Comparison of ENCODE assay signal across 14 mouse cellular contexts in genomic region chr4:65272295-65272694, GRCm38 (mm10).
A peak's percentile ranks its signal among the peaks of the same experiment; 100 is the strongest.
DNase-seq lines count a peak whose midpoint lies in the region; ATAC-seq and TF ChIP-seq lines count a peak whose summit lies in the region.
"Had no signal": no experiment of that assay in that cellular context is flagged by ENCODE, and none has a peak within 500 bp of the region (broad histone marks: within the 10 kb centered on the region; RNA-seq: fewer than 3 reads in every experiment).

No protein-coding gene starts in this region.

- H3K36me3 ChIP-seq in forebrain, embryonic 14.5 days (ENCODE audit: control insufficient read depth, insufficient read depth, low read length) = no peaks in the 10 kb centered on the region
- H3K36me3 ChIP-seq in forebrain, embryonic 15.5 days = no peaks in the 10 kb centered on the region
- H3K36me3 ChIP-seq: hindbrain, embryonic 13.5 days; limb, embryonic 12.5 days had no signal

- H3K4me3 ChIP-seq in forebrain, embryonic 14.5 days (ENCODE audit: low read depth, low read length) = no peak overlapping the region
- no peak overlapping the region for H3K4me3 ChIP-seq in forebrain, embryonic 15.5 days
- no peak overlapping the region for H3K4me3 ChIP-seq in layer of hippocampus, adult 2 months
- H3K4me3 ChIP-seq: hindbrain, embryonic 13.5 days; limb, embryonic 12.5 days; midbrain, embryonic 10.5 days had no signal

- H3K9ac ChIP-seq in forebrain, embryonic 14.5 days (ENCODE audit: low read length) = no peak overlapping the region
- H3K9ac ChIP-seq in forebrain, embryonic 15.5 days (replicated peaks) = no peak overlapping the region
- H3K9ac ChIP-seq: hindbrain, embryonic 13.5 days; limb, embryonic 12.5 days had no signal

- no peaks in the 10 kb centered on the region for H3K9me3 ChIP-seq in forebrain, embryonic 14.5 days (replicated peaks; ENCODE audit: control insufficient read depth, low read length)
- H3K9me3 ChIP-seq in forebrain, embryonic 15.5 days = no peaks in the 10 kb centered on the region
- H3K9me3 ChIP-seq: hindbrain, embryonic 13.5 days; limb, embryonic 12.5 days; midbrain, embryonic 10.5 days had no signal

- H3K27me3 ChIP-seq in forebrain, embryonic 14.5 days (replicated peaks; ENCODE audit: control insufficient read depth, insufficient read depth, low read length) = no peaks in the 10 kb centered on the region
- H3K27me3 ChIP-seq in forebrain, embryonic 15.5 days = no peaks in the 10 kb centered on the region
- H3K27me3 ChIP-seq: hindbrain, embryonic 13.5 days; limb, embryonic 12.5 days had no signal

- WGBS in forebrain, embryonic 14.5 days = 17% methylated on average over 4 of the region's 4 CpGs
- WGBS in forebrain, embryonic 15.5 days = 18% methylated on average over 4 of the region's 4 CpGs

- H3K4me1 ChIP-seq in forebrain, embryonic 14.5 days (ENCODE audit: control insufficient read depth, insufficient read depth, low read length) = peaks cover 2% of the 10 kb centered on the region; the same call in 1 of the 2 replicates
- no peaks in the 10 kb centered on the region for H3K4me1 ChIP-seq in forebrain, embryonic 15.5 days
- H3K4me1 ChIP-seq: hindbrain, embryonic 13.5 days; limb, embryonic 12.5 days had no signal

- peak; percentile 67 for ATAC-seq in forebrain, embryonic 14.5 days
- ATAC-seq in forebrain, embryonic 15.5 days (replicated peaks) = no peak

- peak; percentile 15; the same call in 1 of the 2 replicates for TF ChIP-seq CTCF in layer of hippocampus, adult 2 months (conservative IDR thresholded peaks at IDR 0.05)

- no peak overlapping the region for H3K27ac ChIP-seq in forebrain, embryonic 14.5 days (ENCODE audit: low read depth, low read length)
- H3K27ac ChIP-seq in forebrain, embryonic 15.5 days (replicated peaks) = no peak overlapping the region
- no peak overlapping the region for H3K27ac ChIP-seq in layer of hippocampus, adult 2 months
- H3K27ac ChIP-seq: hindbrain, embryonic 13.5 days; limb, embryonic 12.5 days; midbrain, embryonic 10.5 days had no signal

- DNase-seq in forebrain, embryonic 14.5 days (ENCODE audit: low spot score) = peak; percentile 63
- peak in 1 of 2 experiments; percentile 32 for DNase-seq in layer of hippocampus, adult 2 months (ENCODE audit: low spot score in 2 of 2)
- DNase-seq in layer of hippocampus, postnatal 25 days (ENCODE audit: extremely low spot score in 1 of 2, low spot score in 1 of 2) = no peak
- peak; percentile 11 for DNase-seq in right cerebral cortex, postnatal 4 days
- no peak for DNase-seq in right cerebral cortex, adult 2 months (ENCODE audit: low spot score in 2 of 2)
- no peak for DNase-seq in cerebellum, adult 18-20 months
- DNase-seq in heart, adult 18-20 months = no peak
- DNase-seq: adrenal gland, postnatal 25 days; gastrocnemius, postnatal 25 days; thymus, adult 18-20 months had no signal

- no peak overlapping the region for H3K4me2 ChIP-seq in forebrain, embryonic 14.5 days (ENCODE audit: low read length)
- no peak overlapping the region for H3K4me2 ChIP-seq in forebrain, embryonic 15.5 days (replicated peaks)
- H3K4me2 ChIP-seq: hindbrain, embryonic 13.5 days; limb, embryonic 12.5 days had no signal

Comparison
In these comparisons a context has a peak if more than half of its experiments do, and no peak if none do; other contexts are left out.
1. DNase-seq: peak in forebrain, embryonic 14.5 days (single experiment) and right cerebral cortex, postnatal 4 days (single experiment); none in layer of hippocampus, postnatal 25 days (0 of 2), right cerebral cortex, adult 2 months (0 of 2), cerebellum, adult 18-20 months (0 of 2) and heart, adult 18-20 months (0 of 2).